Mouse (Mus musculus) cortical plate, adult 2 months (tissue): ENCODE results near the gene Prpf8. TPM values are rescaled to one million over a fixed set of nuclear protein-coding genes. Genes with fewer than 3 reads are reported as not detected.
A peak's percentile ranks its signal among the peaks of the same experiment; 100 is the strongest.

Source experiments
- H3K27ac ChIP-seq: fragments of 200-500 bp; 2 replicates; pipeline ENCODE4 v1.5.1; 2012; ENCODE audit warnings: low read length, control low read depth, inconsistent platforms; ENCODE audit not compliant: insufficient read depth
- H3K4me1 ChIP-seq: fragments of 200-500 bp; 2 replicates; pipeline ENCODE4 v1.6.1; 2011; ENCODE audit warnings: low read length; ENCODE audit not compliant: control insufficient read depth, insufficient read depth
- H3K4me3 ChIP-seq: fragments of 200-500 bp; 2 replicates; pipeline ENCODE4 v1.5.1; 2011; ENCODE audit warnings: mild to moderate bottlenecking, low read length, control low read depth; ENCODE audit not compliant: insufficient read depth
- CTCF ChIP-seq: fragments of 200-500 bp; IDR thresholded peaks from 2 replicates; pipeline ENCODE4 v1.5.1; 2011; ENCODE audit warnings: mild to moderate bottlenecking, control low read depth, low read length; ENCODE audit not compliant: insufficient read depth; ENCODE audit errors: extremely low read depth
- POLR2A ChIP-seq: fragments of 200-500 bp; IDR thresholded peaks from 2 replicates; pipeline ENCODE4 v1.6.1; 2011; ENCODE audit warnings: mild to moderate bottlenecking, low read length, control low read depth; ENCODE audit not compliant: insufficient read depth; ENCODE audit errors: extremely low read depth
- polyA plus RNA-seq: library from polyadenylated mRNA; depleted of rRNA; stranded (reverse); fragments of >200 nt; gene quantifications from 2 replicates; pipeline ENCODE4 v1.2.3, GENCODE M21; 2012

The Prpf8 gene
- polyA plus RNA-seq, 1 experiment: 89.2 TPM

- H3K4me3 ChIP-seq: no peak overlapping the region
- H3K4me1 ChIP-seq: no peaks in the 10 kb centered on the region
- H3K27ac ChIP-seq: no peak overlapping the region
- no peak for TF ChIP-seq POLR2A
- no peak for TF ChIP-seq CTCF
Observed at GRCm38 (mm10) chr11:75472469-75473081, 14.0 kb upstream of the Prpf8 start.

GRCm38 (mm10) chr11:75473376-75473775, 13.2 kb upstream of the Prpf8 start:
- no peak overlapping the region for H3K27ac ChIP-seq
- no peak for TF ChIP-seq POLR2A
- TF ChIP-seq CTCF: no peak
- no peaks in the 10 kb centered on the region for H3K4me1 ChIP-seq
- no peak overlapping the region for H3K4me3 ChIP-seq

GRCm38 (mm10) chr11:75486192-75486591, 424 bp upstream of the Prpf8 start:
- TF ChIP-seq CTCF (no peak), POLR2A (no peak)
- H3K4me1 ChIP-seq: peaks cover 5% of the 10 kb centered on the region
- H3K4me3 ChIP-seq: no peak overlapping the region; the same call in 1 of the 2 replicates
- H3K27ac ChIP-seq: no peak overlapping the region

- no peak overlapping the region for H3K27ac ChIP-seq
- TF ChIP-seq CTCF (no peak), POLR2A (no peak)
- H3K4me1 ChIP-seq: peaks cover 5% of the 10 kb centered on the region
- H3K4me3 ChIP-seq: peak overlapping the region; percentile 50
Observed at GRCm38 (mm10) chr11:75487496-75487895, 880 bp downstream of the Prpf8 start.

GRCm38 (mm10) chr11:75494296-75495049, 7.9 kb downstream of the Prpf8 start:
- no peak overlapping the region for H3K4me3 ChIP-seq
- H3K27ac ChIP-seq: no peak overlapping the region
- TF ChIP-seq CTCF: no peak
- no peak for TF ChIP-seq POLR2A
- no peaks in the 10 kb centered on the region for H3K4me1 ChIP-seq

GRCm38 (mm10) chr11:75498126-75498525, 11.5 kb downstream of the Prpf8 start:
- no peak for TF ChIP-seq POLR2A
- no peak for TF ChIP-seq CTCF
- no peaks in the 10 kb centered on the region for H3K4me1 ChIP-seq
- no peak overlapping the region for H3K27ac ChIP-seq
- H3K4me3 ChIP-seq: no peak overlapping the region

- no peak overlapping the region for H3K27ac ChIP-seq
- H3K4me3 ChIP-seq: no peak overlapping the region
- TF ChIP-seq POLR2A (no peak), CTCF (no peak)
- H3K4me1 ChIP-seq: peaks cover 1% of the 10 kb centered on the region; the same call in 1 of the 2 replicates
Observed at GRCm38 (mm10) chr11:75508162-75508561, 21.5 kb downstream of the Prpf8 start.

- Histone ChIP-seq H3K4me3 (no peak overlapping the region), H3K27ac (no peak overlapping the region), H3K4me1 (peaks cover 1% of the 10 kb centered on the region; the same call in 1 of the 2 replicates)
- TF ChIP-seq CTCF (no peak), POLR2A (no peak)
Observed at GRCm38 (mm10) chr11:75508904-75509303, 22.3 kb downstream of the Prpf8 start.

GRCm38 (mm10) chr11:75509741-75510626, 23.4 kb downstream of the Prpf8 start, which contains the start of gene Rilp:
TSS of gene Rilp (plus strand) at chr11:75510094.
- peak within 1 kb of the TSS; percentile 47 for H3K27ac ChIP-seq
- TF ChIP-seq CTCF (no peak), POLR2A (no peak)
- peaks cover 1% of the 10 kb centered on the region; the same call in 1 of the 2 replicates for H3K4me1 ChIP-seq
- peak within 1 kb of the TSS; percentile 37 for H3K4me3 ChIP-seq

GRCm38 (mm10) chr11:75510627-75510993, 24.0 kb downstream of the Prpf8 start:
- peaks cover 1% of the 10 kb centered on the region; the same call in 1 of the 2 replicates for H3K4me1 ChIP-seq
- peak overlapping the region; percentile 47 for H3K27ac ChIP-seq
- H3K4me3 ChIP-seq: peak overlapping the region; percentile 37
- TF ChIP-seq CTCF (peak; percentile 77), POLR2A (peak; percentile 62; the same call in 1 of the 2 replicates)
